Mouse (Mus musculus): Measurements from ENCODE around the gene Tns1. TPM values are rescaled to one million over a fixed set of nuclear protein-coding genes. Genes with fewer than 3 reads are reported as not detected.

The Tns1 gene
- total and polyA plus RNA-seq, 3 experiments, result 0.40 to 3.6 (median 0.89) TPM

DNA sequence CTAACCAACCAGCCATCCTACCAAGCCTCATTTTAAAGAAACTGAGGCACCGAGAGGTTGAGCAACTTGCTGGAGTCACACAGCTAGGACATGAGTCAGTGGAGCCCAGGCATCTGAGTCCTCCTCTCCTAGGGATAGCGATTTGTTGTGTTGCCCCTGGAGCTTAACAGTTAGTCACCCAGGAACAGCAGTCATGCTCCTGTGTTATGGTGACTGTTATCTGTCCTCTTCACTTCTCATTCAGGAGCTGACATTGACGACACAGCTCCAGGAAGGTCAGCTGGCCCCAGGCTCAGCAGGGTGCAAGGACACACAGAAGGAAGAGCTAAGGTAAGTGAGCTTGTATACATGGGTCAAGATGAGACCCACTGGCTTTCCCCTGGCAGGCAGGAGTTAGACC, 28.5 kb downstream of the Tns1 start:
- Histone ChIP-seq H3K4me3 (replicated peaks in 1 of 3; ENCODE audit: low read depth in 2 of 3, low read length in 2 of 3, poor library complexity in 1 of 3) (no peak overlapping the region), H3K79me2 (replicated peaks; ENCODE audit: control insufficient read depth, extremely low read depth, insufficient read depth, poor library complexity, severe bottlenecking) (no peaks in the 10 kb centered on the region), H3K4me1 (ENCODE audit: control insufficient read depth in 1 of 2, insufficient read depth in 2 of 2) (peaks cover 2 to 27% of the 10 kb centered on the region in 2 experiments; a peak in 2 of 4 replicates), H3K36me3 (replicated peaks in 1 of 2; ENCODE audit: control insufficient read depth in 1 of 2, insufficient read depth in 1 of 2, low read length in 1 of 2) (no peaks in the 10 kb centered on the region), H3K27ac (ENCODE audit: insufficient read depth, low read depth) (no peak overlapping the region), H3K9ac (ENCODE audit: insufficient read depth, low read depth) (no peak overlapping the region), H3K9me3 (replicated peaks; ENCODE audit: low read length) (no peaks in the 10 kb centered on the region), H3K27me3 (replicated peaks) (peaks cover 66% of the 10 kb centered on the region), H3K4me2 (ENCODE audit: insufficient read depth, low read depth, poor library complexity, severe bottlenecking) (no peak overlapping the region)
- dilution Hi-C loops (cut with MboI; ENCODE audit: extremely low pct_ligation_motif_present, extremely low pct_unique_long_range_greater_than_20kb, low sequenced_read_pairs) (no loop called here), in situ Hi-C loops (cut with MboI; ENCODE audit: low pct_ligation_motif_present, low pct_unique_long_range_greater_than_20kb, low sequenced_read_pairs) (no loop called here)
- DNase-seq (ENCODE audit: extremely low read depth), result no peak
- TF ChIP-seq UBTF (IDR thresholded peaks at IDR 0.05; ENCODE audit: low read depth, low read length) (no peak), NRF1 (IDR thresholded peaks at IDR 0.05; ENCODE audit: low read depth, low read length) (no peak), ELF1 (IDR thresholded peaks at IDR 0.05; ENCODE audit: low read depth, low read length) (no peak)

DNA sequence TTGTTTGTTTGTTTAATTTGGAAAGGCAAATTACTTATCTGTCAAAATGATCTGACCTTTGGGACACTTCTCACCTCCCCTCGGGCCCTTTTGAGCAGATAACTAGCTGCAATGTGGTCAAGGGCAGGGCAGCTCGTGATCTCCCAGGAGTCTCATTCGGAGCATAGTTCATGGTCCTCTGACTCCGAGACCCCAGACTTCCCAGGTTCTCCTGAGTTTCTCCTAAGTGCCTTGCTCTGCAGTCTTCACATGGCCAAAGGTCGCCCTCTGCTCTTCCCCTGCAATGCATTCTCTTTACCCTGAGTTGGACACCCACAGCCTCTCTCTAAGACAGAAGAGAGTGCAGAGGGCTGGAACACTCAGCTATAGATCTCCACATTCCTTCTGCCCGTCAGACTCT, 29.0 kb downstream of the Tns1 start:
- dilution Hi-C loops (cut with MboI; ENCODE audit: extremely low pct_ligation_motif_present, extremely low pct_unique_long_range_greater_than_20kb, low sequenced_read_pairs), result no loop called here

GRCm38 (mm10) chr1:74094497-74095270, 29.6 kb downstream of the Tns1 start:
- DNase-seq (ENCODE audit: extremely low read depth), result peak; percentile 47
- H3K9ac ChIP-seq (ENCODE audit: insufficient read depth, low read depth), result no peak overlapping the region
- no peaks in the 10 kb centered on the region for H3K9me3 ChIP-seq (replicated peaks; ENCODE audit: low read length)
- peaks cover 2 to 36% of the 10 kb centered on the region in 2 experiments; a peak in 2 of 4 replicates for H3K4me1 ChIP-seq (ENCODE audit: control insufficient read depth in 1 of 2, insufficient read depth in 2 of 2)
- H3K79me2 ChIP-seq (replicated peaks; ENCODE audit: control insufficient read depth, extremely low read depth, insufficient read depth, poor library complexity, severe bottlenecking), result no peaks in the 10 kb centered on the region
- H3K4me2 ChIP-seq (ENCODE audit: insufficient read depth, low read depth, poor library complexity, severe bottlenecking), result no peak overlapping the region
- TF ChIP-seq SIN3A (IDR thresholded peaks at IDR 0.05; ENCODE audit: low read length), result no peak
- no peak for TF ChIP-seq CHD1 (IDR thresholded peaks at IDR 0.05; ENCODE audit: low read depth, low read length)
- no peak for TF ChIP-seq NRF1 (IDR thresholded peaks at IDR 0.05; ENCODE audit: low read depth, low read length)
- TF ChIP-seq E2F4 (IDR thresholded peaks at IDR 0.05; ENCODE audit: insufficient replicate concordance, low read depth, low read length), result no peak
- TF ChIP-seq MAX (IDR thresholded peaks at IDR 0.05; ENCODE audit: low read length), result no peak
- TF ChIP-seq MAZ (IDR thresholded peaks at IDR 0.05; ENCODE audit: low read depth, low read length), result no peak
- no peak for TF ChIP-seq USF2 (conservative IDR thresholded peaks at IDR 0.05; ENCODE audit: low read depth, low read length)
- TF ChIP-seq SMC3 (IDR thresholded peaks at IDR 0.05; ENCODE audit: low read depth, low read length), result no peak
- no peak for TF ChIP-seq ZKSCAN1 (IDR thresholded peaks at IDR 0.05; ENCODE audit: borderline replicate concordance, low read depth, low read length)
- no peak for TF ChIP-seq NELFE (IDR thresholded peaks at IDR 0.05; ENCODE audit: low read depth, low read length)
- no peak for TF ChIP-seq TBP (conservative IDR thresholded peaks at IDR 0.05; ENCODE audit: low read depth, low read length)
- TF ChIP-seq TCF12 (IDR thresholded peaks at IDR 0.05; ENCODE audit: low read depth, low read length), result no peak
- no peak for TF ChIP-seq ZC3H11A (IDR thresholded peaks at IDR 0.05; ENCODE audit: low read depth, low read length)
- TF ChIP-seq BHLHE40 (IDR thresholded peaks at IDR 0.05; ENCODE audit: low read depth, low read length), result no peak
- no peaks in the 10 kb centered on the region for H3K36me3 ChIP-seq (replicated peaks in 1 of 2; ENCODE audit: control insufficient read depth in 1 of 2, insufficient read depth in 1 of 2, low read length in 1 of 2)
- H3K27ac ChIP-seq (ENCODE audit: insufficient read depth, low read depth), result no peak overlapping the region
- H3K4me3 ChIP-seq (replicated peaks in 1 of 3; ENCODE audit: low read depth in 2 of 3, low read length in 2 of 3, poor library complexity in 1 of 3), result no peak overlapping the region
- dilution Hi-C loops (cut with MboI; ENCODE audit: extremely low pct_ligation_motif_present, extremely low pct_unique_long_range_greater_than_20kb, low sequenced_read_pairs) (no loop called here), in situ Hi-C loops (cut with MboI; ENCODE audit: low pct_ligation_motif_present, low pct_unique_long_range_greater_than_20kb, low sequenced_read_pairs) (no loop called here)
- peaks cover 56% of the 10 kb centered on the region for H3K27me3 ChIP-seq (replicated peaks)

More for the DNA sequence above, 29.0 kb downstream of the Tns1 start:
- no peaks in the 10 kb centered on the region for H3K36me3 ChIP-seq (replicated peaks in 1 of 2; ENCODE audit: control insufficient read depth in 1 of 2, insufficient read depth in 1 of 2, low read length in 1 of 2)
- no peak overlapping the region for H3K4me3 ChIP-seq (replicated peaks in 1 of 3; ENCODE audit: low read depth in 2 of 3, low read length in 2 of 3, poor library complexity in 1 of 3)
- DNase-seq (ENCODE audit: extremely low read depth), result no peak
- in situ Hi-C loops (cut with MboI; ENCODE audit: low pct_ligation_motif_present, low pct_unique_long_range_greater_than_20kb, low sequenced_read_pairs), result no loop called here
- no peak overlapping the region for H3K4me2 ChIP-seq (ENCODE audit: insufficient read depth, low read depth, poor library complexity, severe bottlenecking)
- H3K27me3 ChIP-seq (replicated peaks), result peaks cover 62% of the 10 kb centered on the region
- H3K79me2 ChIP-seq (replicated peaks; ENCODE audit: control insufficient read depth, extremely low read depth, insufficient read depth, poor library complexity, severe bottlenecking), result no peaks in the 10 kb centered on the region
- no peaks in the 10 kb centered on the region for H3K9me3 ChIP-seq (replicated peaks; ENCODE audit: low read length)
- peaks cover 2 to 31% of the 10 kb centered on the region in 2 experiments; a peak in 2 of 4 replicates for H3K4me1 ChIP-seq (ENCODE audit: control insufficient read depth in 1 of 2, insufficient read depth in 2 of 2)
- H3K9ac ChIP-seq (ENCODE audit: insufficient read depth, low read depth), result no peak overlapping the region
- TF ChIP-seq SIN3A (IDR thresholded peaks at IDR 0.05; ENCODE audit: low read length) (no peak), POLR2AphosphoS2 (IDR thresholded peaks at IDR 0.05; ENCODE audit: low read depth, low read length) (no peak), ETS1 (conservative IDR thresholded peaks at IDR 0.05; ENCODE audit: low read depth, low read length) (no peak)
- no peak overlapping the region for H3K27ac ChIP-seq (ENCODE audit: insufficient read depth, low read depth)

Measured in CH12.LX (cell line).